Mouse (Mus musculus) bone marrow, adult 2 months (tissue): ENCODE data around the gene Tsc2.

Experiments used
- CTCF ChIP-seq: fragments of 200-500 bp; IDR thresholded peaks from 2 replicates; pipeline ENCODE4 v1.5.1; 2011; ENCODE audit warnings: low read length, control low read depth; ENCODE audit not compliant: control insufficient read depth, insufficient read depth
- POLR2A ChIP-seq: fragments of 200-500 bp; IDR thresholded peaks from 2 replicates; pipeline ENCODE4 v1.6.1; 2011; ENCODE audit warnings: low read depth, mild to moderate bottlenecking, control low read depth, low read length, borderline replicate concordance; ENCODE audit not compliant: control insufficient read depth

GRCm38 (mm10) chr17:24639571-24639988 is 7.2 kb upstream of the Tsc2 start:
- TF ChIP-seq CTCF (no peak), POLR2A (no peak)
